Mouse (Mus musculus): ENCODE measurements around the gene Apol8.
A peak's percentile ranks its signal among the peaks of the same experiment; 100 is the strongest.
"Not testable (repeated sequence)": the region's sequence is repeated elsewhere in the genome, so short reads cannot be mapped to it uniquely, and the experiment has no call there.

The Apol8 gene

DNA sequence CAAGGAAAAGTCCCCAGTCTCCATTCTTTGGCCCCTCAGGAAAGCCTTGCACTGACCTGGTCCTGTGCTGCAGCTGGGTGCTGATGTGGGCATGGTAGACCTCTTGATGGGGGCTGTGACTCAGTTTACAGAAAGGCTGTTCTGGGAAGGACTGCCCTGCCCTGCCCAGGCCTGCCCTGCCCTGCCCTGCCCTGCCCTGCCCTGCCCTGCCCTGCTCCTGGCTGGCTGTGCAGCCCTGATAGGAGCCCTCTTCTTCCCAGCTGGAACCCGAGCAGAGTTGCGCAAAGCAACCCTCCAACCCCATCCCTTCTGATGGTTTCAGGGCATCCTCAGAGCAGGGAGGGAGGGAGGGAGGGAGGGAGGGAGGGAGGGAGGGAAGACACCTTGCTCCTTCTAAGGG, 1.7 kb downstream of the Apol8 start:
- DNase-seq (ENCODE audit: extremely low read depth, insufficient read length, low spot score) = no peak

DNA sequence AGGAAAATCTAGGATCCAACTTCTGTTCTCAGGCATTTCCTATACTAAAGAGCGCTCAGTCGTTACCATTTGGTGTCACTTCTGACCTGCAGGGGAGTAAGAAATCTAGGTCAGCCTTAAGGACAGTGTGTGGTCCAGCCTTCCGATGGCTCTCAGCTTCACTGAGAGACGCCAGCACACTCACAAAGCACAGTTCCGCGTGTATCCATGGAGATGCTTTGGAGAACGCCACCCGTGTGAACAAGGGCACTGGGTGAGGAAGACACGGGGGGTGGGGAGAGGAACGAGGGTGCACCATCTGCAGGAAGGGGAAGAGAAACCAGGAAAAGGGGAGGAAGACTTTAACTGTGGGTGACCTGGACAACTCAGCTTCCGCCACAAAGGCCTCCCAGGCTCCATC, 4.4 kb downstream of the Apol8 start:
- DNase-seq (ENCODE audit: extremely low read depth, insufficient read length, low spot score) = no peak

DNA sequence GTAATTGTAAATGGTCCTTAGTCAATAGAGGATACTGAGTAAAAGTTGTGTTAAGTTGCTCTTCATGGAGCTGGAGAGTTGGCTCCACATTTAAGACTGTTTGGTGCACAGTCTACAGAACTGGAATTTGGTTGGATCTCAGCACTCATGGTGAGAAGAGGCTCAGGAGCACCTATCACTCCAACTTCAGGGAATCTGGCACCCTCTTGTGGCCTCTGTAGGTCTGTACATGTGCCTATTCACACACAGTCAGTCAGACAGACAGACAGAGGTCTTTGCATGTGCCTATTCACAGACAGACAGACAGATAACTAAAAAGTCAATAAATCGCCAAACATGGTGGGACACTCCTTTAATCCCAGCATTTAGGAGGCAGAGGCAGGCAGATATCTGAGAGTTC, 6.3 kb downstream of the Apol8 start:
- peak; percentile 37 for DNase-seq (ENCODE audit: extremely low read depth, insufficient read length, low spot score)

DNA sequence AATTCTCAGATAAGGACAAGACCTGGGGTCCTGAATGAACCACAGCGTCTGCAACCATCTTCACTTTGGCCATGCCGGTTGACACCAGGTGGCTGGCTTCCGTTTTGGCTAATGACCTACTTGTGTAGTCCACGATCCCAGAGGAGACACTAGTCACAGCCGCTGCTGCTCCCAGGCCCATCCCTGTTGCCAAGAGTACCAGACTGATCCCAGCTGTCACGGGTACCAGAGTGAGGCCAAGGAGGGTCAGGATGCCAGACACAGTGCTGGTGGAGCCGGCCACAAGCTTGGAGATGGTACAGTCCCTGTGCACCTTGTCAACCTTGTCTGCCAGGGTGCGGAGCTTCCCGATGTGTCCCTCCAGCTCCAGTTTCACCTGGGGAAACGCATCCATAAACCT, 7.1 kb downstream of the Apol8 start:
- no peak for DNase-seq (ENCODE audit: extremely low read depth, insufficient read length, low spot score)

DNA sequence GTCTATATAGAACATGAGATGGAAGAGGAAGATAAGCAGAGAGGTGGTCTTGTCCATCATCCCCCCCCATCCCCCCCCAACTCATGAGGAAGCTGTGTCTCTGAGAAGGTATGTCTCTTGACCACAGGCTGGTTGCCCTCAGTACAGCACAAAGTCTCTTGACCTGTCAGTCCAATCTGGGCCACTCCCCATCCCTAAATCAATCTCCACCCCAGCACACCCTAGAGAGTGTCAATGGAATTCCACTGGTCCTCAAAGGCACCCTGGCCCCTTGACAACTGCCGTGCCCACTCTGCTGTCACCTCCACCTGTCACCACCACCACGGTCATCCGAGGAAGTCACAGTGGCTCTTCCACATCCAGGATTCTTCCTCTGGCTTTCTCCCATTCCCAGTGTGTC, 8.4 kb downstream of the Apol8 start:
- DNase-seq (ENCODE audit: extremely low read depth, insufficient read length, low spot score) = no peak

DNA sequence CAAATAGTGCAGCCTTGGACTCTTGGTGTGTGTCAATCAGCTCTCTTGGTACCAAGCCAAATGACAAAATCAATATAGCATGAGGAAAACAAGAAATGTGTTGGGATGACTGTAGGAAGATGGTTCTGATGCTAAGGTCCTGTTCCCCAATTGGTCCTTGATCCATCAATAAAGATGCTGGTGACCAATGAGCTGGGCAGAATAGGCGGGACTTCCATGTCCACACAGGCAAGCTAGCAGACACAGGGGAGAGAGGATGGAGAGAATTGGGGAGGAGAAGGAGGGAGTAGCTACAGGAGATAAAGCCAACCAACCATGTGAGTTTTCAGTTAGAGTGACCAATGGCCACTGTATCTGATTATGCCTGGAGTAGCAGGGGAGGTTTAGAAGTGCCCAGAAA, 10.5 kb downstream of the Apol8 start:
- DNase-seq (ENCODE audit: extremely low read depth, insufficient read length, low spot score) = no peak

DNA sequence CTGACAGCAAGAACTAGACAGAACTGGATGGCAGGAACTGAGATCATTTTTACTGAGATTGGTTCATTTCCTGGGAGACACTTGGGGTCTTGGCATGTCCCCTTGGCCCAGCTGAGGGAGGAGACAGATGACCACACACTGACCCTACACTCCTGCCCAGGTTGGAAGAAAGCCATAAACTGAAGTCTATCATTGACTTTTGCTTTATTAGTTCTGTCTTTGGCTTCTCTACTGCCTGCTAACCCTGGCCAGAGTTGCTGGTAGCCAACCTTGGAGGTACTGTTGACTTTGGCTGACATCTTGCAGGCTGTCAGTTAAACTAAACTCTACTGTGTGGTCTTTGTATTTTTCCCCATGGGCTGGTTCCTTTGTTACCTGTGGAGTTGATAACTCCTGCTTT, 11.7 kb downstream of the Apol8 start:
- no peak for DNase-seq (ENCODE audit: extremely low read depth, insufficient read length, low spot score)

DNA sequence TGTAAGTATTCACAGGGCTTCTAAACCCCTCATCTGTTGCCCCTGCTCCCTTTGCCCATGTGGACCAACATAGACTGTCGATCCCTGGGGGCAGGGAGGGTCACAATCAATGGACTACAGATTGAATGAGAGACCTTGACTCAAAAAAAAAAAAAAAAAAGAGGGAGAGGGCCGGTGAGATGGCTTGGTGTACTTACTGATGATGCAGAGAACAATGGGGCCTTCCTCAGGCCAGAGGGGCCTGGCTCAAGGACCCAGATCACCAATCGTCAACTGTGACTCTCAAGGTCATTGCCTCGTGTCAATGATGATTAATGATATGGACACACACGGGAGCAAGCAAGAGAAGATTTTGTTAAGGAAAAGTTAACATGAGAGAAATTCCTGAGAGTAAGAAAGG, 12.2 kb downstream of the Apol8 start:
- no peak for DNase-seq (ENCODE audit: extremely low read depth, insufficient read length, low spot score)

DNA sequence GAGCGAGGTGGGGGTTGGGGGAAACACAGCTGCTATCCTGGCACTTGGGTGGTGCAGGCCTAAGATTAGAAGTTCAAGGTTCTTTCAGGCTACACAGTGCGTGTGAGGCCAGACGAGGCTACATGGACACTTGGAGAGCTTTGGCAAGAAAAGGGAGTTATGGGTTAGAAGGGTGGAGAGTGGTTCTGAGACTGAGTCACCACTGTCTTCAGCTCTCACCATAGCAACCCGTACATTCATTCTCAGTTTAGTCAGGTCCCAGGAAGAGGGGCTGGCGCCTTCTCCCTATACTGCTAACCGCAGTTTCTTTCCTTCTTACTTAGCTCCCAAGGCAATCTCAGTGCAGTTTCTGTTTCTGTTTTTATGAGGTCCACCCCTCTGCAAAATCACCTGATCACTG, 15.2 kb downstream of the Apol8 start:
- peak; percentile 67 for DNase-seq (ENCODE audit: extremely low read depth, insufficient read length, low spot score)

DNA sequence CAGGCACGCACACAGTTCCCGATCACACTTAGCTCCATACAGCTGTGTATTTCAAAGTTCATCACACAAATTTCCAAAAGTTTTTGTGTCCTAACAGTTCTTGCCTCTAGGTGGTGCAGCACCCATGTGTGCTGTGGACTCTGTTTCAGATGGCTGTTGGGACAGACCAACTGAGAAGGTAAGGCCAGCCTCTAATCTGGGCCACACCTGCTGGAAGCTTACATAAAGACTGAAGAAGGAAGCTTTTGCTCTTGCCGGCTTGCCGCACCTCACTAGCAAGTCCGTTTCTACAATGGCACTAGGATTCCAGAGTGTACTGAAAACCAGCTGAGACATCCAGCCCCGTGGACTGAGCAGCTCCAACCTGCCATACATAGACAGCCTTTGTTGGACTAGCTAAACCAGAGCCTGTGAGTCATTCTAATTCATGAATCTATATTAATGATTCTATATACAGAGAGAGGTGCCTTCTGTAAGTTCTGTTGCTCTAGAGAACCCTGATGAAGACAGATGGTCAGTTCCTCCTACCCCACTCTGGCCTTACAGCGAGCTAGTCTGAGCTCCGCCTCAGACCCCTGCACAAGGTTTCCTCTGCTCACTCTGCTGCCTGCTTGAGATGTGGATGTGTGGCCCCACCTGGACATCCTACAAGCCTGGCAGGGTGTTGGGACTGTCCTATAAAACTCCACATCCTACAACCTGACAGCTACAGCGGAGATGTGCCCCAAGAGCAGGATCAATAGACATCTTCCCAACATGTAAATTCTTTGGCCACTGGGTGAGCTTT, 16.1 kb downstream of the Apol8 start:
- DNase-seq (ENCODE audit: extremely low read depth, insufficient read length, low spot score) = no peak

DNA sequence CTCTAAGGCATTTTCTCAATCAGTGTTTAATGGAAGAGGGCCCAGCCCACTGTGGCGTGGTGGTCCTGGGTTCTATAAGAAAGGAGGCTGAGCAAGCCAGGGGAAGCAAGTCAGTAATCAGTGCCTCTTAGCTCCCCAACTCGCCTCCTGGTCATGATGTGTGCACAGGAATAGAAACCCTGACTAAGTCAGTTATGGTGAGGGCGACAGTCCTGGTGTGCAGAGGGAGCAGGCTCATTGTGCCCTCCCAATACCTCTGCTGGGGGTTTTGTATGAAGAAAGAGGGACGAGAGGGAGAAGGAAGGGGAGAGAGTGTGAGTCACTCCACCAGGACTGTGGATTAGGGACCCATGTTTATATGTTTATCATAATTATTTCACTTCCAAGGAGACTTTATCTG, 22.9 kb downstream of the Apol8 start:
- not testable (repeated sequence) for DNase-seq (ENCODE audit: extremely low read depth, insufficient read length, low spot score)

DNA sequence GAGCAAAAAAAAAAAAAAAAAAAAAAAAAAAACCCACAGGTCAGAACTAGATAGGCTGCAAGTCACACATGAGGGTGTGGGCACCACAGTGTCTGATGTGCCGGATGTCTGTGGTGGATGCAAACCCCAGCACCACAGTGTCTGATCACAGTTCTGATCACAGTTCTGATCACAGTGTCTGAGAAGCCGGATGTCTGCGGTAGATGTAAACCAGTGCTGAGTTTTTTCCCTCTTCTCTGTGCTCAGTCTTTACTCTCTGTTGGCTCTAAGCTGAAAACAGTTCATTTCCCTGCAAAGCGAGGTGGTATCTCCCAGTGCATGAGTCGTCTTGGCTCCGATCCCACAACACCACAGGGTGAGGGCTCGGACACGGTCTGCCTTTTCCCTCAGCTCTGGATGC, 23.4 kb downstream of the Apol8 start:
- DNase-seq (ENCODE audit: extremely low read depth, insufficient read length, low spot score) = peak; percentile 71

DNA sequence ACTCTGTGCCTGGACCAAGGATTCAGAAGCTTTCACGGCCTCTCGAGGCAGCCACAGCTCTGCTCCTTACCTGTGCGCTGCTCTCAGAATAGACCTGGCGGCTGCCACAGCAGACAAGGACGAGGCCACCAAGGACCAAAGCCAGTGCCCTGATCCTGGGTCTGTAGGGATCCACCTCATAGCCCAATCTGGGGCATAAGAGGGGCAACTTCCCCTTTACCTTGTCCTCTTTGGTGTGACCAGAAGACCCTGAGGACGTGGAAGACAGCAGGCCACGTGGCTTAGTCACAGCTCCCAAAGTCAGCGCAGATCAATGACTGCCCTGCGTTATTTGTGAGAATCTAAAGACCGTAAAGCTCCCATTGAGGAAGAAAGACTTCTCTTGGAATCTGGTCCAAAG, 24.0 kb downstream of the Apol8 start:
- not testable (repeated sequence) for DNase-seq (ENCODE audit: extremely low read depth, insufficient read length, low spot score)

DNA sequence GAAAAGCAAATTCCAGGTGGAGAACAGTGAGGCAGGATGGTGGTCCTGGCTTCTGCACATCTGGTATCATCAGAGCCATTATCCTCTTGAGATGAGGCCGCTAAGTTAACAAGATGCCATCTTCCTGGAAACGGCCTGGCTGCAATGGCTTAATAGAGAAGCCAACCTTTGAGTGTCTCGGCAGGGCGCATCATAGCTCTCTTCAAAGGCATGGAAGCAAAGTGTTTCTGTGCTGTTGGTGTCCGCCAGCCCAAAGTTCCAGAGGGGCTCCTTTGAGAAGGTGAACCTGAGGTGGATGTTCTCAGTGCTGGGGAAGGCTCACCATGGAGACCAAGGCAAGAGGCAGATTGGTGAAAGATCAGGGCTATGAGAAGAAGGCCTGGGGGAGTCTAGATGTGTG, 25.2 kb downstream of the Apol8 start:
- DNase-seq (ENCODE audit: extremely low read depth, insufficient read length, low spot score) = no peak

DNA sequence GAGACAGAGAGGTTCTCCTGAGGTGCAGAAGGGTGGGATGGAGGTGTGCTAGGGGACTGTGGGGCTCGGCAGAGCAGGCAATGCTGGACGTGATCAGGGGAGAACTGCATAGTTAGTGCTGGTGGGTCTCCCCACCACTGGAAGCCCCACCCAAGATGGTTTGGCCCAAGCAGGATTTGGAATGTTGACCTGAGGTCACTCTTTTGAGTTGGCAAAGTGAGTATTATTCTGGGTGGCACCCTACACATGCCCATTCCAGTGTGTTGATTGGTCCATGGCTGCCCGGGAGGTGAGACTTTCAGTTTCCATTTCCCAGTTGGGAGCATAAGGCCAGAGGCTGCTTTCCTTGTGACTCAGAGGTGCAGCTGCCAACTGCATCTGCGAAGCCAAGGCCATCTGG, 28.1 kb downstream of the Apol8 start, which contains the start of gene Apol9b:
Apol9b (plus strand) TSS at position 301 of the 400 bp plus-strand sequence.
- DNase-seq (ENCODE audit: extremely low read depth, insufficient read length, low spot score) = not testable (repeated sequence)

DNA sequence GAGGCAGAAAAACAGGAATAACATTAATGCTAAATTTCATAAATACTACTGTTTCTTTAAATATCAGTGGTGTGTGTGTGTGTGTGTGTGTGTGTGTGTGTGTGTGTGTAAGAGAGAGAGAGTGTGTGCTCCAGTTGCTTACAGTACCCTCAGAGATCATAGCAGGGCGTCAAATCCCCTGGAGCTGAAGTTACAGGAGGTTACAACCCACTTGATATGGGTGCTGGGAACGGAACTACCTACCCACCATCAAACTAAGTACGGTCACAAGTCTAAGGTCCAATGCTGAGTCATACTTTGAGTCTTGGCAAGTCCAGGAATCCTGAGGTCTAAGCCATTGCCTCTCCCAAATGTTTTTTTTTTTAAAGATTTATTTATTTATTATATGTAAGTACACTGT, 29.1 kb downstream of the Apol8 start:
- peak; percentile 25 for DNase-seq (ENCODE audit: extremely low read depth, insufficient read length, low spot score)

DNA sequence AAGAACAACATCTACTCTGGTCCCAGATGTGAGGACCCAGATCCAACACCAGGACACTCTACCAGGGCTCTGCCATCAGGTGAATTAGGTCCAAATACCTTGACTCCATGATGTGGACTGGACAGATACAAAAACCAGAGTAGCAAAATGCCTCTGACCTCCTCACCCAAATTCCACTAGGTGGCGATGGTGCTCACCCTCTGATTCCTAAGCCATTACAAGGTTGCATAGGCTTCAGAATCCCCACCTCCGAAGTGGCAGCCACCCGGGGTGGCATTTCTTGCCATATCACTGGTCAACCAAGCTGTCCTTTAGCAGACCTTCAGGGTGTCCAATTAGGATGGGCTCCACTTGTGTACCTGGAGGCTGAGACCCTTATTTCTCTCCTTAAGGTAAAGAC, 29.7 kb downstream of the Apol8 start:
- DNase-seq (ENCODE audit: extremely low read depth, insufficient read length, low spot score) = peak; percentile 40

DNA sequence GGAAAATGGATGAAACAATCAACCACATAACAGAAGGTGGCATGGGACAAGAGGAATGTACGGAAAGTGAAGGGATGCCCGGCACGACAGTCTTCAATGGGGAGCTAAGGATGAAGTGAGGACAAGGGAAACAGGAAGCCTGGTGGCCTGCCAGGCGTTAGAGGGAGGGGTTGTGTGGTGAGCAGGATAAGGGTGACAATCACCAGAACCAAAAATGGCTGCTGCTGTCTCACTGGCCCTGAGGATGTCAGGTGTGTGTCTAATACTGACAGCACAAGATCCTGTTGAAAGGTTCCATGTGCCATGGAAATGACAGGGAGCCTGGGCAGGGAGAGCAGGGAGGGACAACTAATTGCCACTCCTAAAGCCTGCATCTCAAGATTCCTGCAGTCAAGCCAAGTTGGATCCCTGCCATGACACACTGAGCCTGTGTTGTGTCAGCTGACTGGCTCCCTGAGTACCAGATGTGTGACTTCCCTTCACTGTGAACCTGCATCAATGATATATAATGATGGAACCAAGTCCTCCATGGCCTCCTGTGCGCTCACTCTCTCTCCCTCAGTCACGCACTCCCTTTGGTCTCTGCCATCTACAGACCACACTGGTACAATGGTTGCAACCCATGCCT, 31.3 kb downstream of the Apol8 start:
- peak; percentile 55 for DNase-seq (ENCODE audit: extremely low read depth, insufficient read length, low spot score)

DNA sequence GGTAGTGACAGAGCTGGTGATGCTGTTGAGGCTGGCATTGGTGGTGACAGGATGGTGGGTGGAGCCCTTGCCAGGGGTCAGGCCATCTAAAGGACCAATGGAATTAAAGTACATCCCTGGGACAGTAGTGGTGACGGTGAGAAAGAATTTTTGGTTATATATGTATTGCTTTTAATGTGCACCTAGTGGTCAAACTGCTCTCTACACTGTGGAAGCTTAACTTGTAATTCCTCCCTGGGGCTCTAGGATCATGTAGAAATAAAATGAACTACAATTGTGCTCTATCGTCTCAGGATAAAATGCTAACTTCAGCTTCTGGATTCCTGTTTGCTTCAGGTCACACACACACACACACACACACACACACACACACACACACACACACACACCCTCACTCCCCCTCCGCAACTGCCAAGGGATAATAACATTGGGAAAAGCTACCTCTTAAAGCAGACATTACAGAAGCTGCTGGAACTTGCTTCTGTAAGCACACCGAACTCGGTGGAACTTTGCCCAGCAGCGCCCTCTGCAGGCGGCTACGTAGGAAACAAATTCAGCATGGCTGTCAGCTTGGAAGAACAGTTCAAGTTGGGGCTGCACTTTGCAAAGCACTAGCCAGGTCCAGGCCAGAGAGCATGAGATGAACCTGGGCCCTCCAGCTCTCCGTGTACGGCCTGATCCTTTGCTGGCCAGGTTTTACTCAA, 32.4 kb downstream of the Apol8 start:
- not testable (repeated sequence) for DNase-seq (ENCODE audit: extremely low read depth, insufficient read length, low spot score)

DNA sequence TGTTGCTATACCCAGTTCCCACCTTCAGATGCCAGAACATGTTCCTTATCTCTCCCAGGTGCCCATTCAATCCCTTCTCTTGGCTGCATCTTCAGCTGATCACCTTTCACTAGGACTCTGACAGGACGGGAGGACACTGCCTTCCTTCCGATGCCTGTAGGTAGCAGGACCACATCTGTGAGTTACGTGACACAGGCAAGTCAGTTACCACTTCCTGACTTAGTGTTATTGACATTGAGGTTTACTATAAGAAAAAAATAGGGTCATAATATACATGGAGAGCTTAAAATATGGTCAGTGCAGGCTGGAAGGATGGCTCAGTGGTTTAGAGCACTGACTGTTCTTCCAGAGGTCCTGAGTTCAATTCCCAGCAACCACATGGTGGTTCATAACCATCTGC, 35.3 kb downstream of the Apol8 start:
- not testable (repeated sequence) for DNase-seq (ENCODE audit: extremely low read depth, insufficient read length, low spot score)

DNA sequence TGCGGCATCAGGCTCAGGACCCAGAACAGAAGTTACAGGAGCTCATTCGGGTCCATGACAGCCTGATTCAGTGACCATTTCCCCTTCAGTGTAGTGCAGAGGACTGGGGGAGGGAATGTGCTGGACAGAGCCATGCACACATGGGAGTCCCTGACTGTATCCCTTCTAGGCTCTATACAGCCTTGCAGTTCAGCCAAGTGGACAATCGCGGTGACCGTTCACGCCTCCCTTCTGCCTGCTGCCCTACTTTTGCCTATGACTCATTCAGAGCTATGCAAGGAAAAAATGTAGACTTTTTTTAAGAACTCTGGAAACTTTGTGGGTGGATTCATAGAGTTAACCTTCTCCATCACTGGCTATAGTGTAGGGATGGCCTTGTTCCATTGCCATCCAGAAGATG, 38.6 kb downstream of the Apol8 start:
- peak; percentile 28 for DNase-seq (ENCODE audit: extremely low read depth, insufficient read length, low spot score)

DNA sequence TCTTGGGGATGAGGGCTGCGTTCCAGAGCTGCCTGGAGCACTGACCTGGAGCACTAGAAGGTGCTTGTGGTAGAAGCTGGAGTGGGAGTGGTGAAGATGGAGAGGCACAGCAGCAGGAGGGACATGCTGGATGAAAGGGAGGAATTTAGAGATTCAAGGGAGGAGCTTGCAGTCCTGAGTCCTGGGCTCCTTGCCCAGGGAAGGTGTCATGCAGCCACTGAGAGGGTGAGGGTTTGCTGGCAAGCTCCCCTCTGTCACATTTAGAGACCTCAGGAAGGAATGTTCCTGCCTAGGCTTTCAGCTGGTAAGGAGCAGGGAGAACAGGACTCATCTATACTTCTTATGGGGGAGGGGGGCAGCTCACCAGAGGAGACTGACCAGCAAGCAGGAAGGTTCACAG, 47.9 kb downstream of the Apol8 start:
- peak; percentile 56 for DNase-seq (ENCODE audit: extremely low read depth, insufficient read length, low spot score)
